Mouse (Mus musculus) heart, adult 2 months (tissue): Measurements from ENCODE around the gene Top1.

Experiments used
- CTCF ChIP-seq: fragments of 200-600 bp; IDR thresholded peaks from 2 replicates; pipeline ENCODE4 v1.8.1; 2022; ENCODE audit warnings: antibody characterized with exemption, mild to moderate bottlenecking, moderate library complexity
- EP300 ChIP-seq: fragments of 200-500 bp; IDR thresholded peaks from 2 replicates; pipeline ENCODE4 v1.6.1; 2011; ENCODE audit warnings: low read depth, low read length, control low read depth; ENCODE audit not compliant: insufficient read depth
- POLR2A ChIP-seq: fragments of 200-500 bp; IDR thresholded peaks from 2 replicates; pipeline ENCODE4 v1.6.1; 2011; ENCODE audit warnings: mild to moderate bottlenecking, low read depth, low read length, control low read depth; ENCODE audit not compliant: insufficient read depth

DNA sequence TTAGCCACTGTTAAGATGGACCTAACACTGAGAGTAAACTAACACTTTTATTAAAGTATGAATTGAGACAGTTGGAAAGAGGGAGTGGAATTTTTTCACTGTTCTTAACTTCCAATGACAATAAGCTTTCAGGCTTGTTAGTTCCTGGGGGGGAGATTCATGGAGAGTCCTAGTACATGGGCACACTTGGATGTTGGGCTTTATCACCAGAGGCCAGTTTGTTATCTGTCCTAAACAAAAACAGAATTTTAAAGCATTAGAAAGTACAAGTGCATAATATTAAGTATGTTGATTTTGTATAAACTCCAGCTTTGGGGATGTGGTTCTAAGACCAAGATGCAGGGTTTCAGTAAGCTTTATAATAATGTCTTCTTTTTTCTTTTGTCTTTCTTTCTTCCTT is 13.1 kb downstream of the Top1 start:
- TF ChIP-seq POLR2A (no peak), CTCF (no peak), EP300 (no peak)
